Mouse (Mus musculus) forebrain, embryonic 14.5 days (tissue): ENCODE measurements around the gene Cldn6. TPM values are rescaled to one million over a fixed set of nuclear protein-coding genes. Genes with fewer than 3 reads are reported as not detected.

Experiments used
- ATAC-seq: fragments of 200-750 bp; cut with Nextera tagmentation; 2 replicates; pipeline ENCODE4 v1.8.0; 2017; ENCODE audit warnings: mild to moderate bottlenecking, moderate library complexity
- DNase-seq: peaks from one replicate; pipeline ENCODE4 v3.0.0-alpha.2; 2015; ENCODE audit warnings: low spot score
- H3K27ac ChIP-seq: fragments of 300-500 bp; sonication (generic); 2 replicates; pipeline ENCODE4 v1.5.1; 2014; ENCODE audit warnings: low read depth, mild to moderate bottlenecking, control low read depth, low read length, moderate library complexity
- H3K27me3 ChIP-seq: fragments of 300-500 bp; sonication (generic); replicated peaks from 2 replicates; pipeline ENCODE4 v1.6.1; 2014; ENCODE audit warnings: low read length, control low read depth, mixed read lengths; ENCODE audit not compliant: control insufficient read depth, insufficient read depth
- H3K36me3 ChIP-seq: fragments of 300-500 bp; sonication (generic); 2 replicates; pipeline ENCODE4 v1.6.1; 2014; ENCODE audit warnings: low read length, control low read depth; ENCODE audit not compliant: control insufficient read depth, insufficient read depth
- H3K4me1 ChIP-seq: fragments of 300-500 bp; sonication (generic); 2 replicates; pipeline ENCODE4 v1.6.1; 2014; ENCODE audit warnings: antibody characterized with exemption, low read length, control low read depth; ENCODE audit not compliant: control insufficient read depth, insufficient read depth
- H3K4me2 ChIP-seq: fragments of 300-500 bp; sonication (generic); 2 replicates; pipeline ENCODE4 v1.6.1; 2014; ENCODE audit warnings: mild to moderate bottlenecking, control low read depth, low read length
- H3K4me3 ChIP-seq: fragments of 300-500 bp; sonication (generic); 2 replicates; pipeline ENCODE4 v1.5.1; 2014; ENCODE audit warnings: low read depth, low read length, control low read depth
- H3K9ac ChIP-seq: fragments of 300-500 bp; sonication (generic); 2 replicates; pipeline ENCODE4 v1.6.1; 2014; ENCODE audit warnings: mild to moderate bottlenecking, low read length, control low read depth, moderate library complexity
- H3K9me3 ChIP-seq: fragments of 300-500 bp; sonication (generic); replicated peaks from 2 replicates; pipeline ENCODE4 v1.6.1; 2016; ENCODE audit warnings: low read length, control low read depth, mixed read lengths; ENCODE audit not compliant: control insufficient read depth
- WGBS: fragments of 180-500 bp; shearing (Covaris S2); extraction: QIAGEN DNeasy Blood & Tissue Kit; methylation state at CpG from one replicate; pipeline ENCODE4 v1.1.7; 2014; 5-methylcytosine and 5-hydroxymethylcytosine counted together
- polyA plus RNA-seq: library from polyadenylated mRNA; unstranded; fragments of >200 nt; fragmentation: Nextera tagmentation; extraction: Ambion mirVana; gene quantifications from 2 replicates; pipeline ENCODE4 v1.2.1, GENCODE M21; 2014

Gene Cldn6
- polyA plus RNA-seq, 1 experiment from 2014 or later, result 0.24 TPM

GRCm38 (mm10) chr17:23725477-23725876 lies 46.4 kb downstream of the Cldn6 start:
- Histone ChIP-seq H3K4me1 (peaks cover 11% of the 10 kb centered on the region; the same call in 1 of the 2 replicates), H3K36me3 (no peaks in the 10 kb centered on the region), H3K4me2 (peak overlapping the region; percentile 82), H3K9ac (peak overlapping the region; percentile 70; the same call in 1 of the 2 replicates), H3K27ac (0 out of 2 replicates have a peak overlapping the region, but pooled peaks have one; percentile 46), H3K27me3 (no peaks in the 10 kb centered on the region), H3K4me3 (peak overlapping the region; percentile 82; the same call in 1 of the 2 replicates), H3K9me3 (no peaks in the 10 kb centered on the region)
- DNase-seq (no peak), ATAC-seq (no peak)
- 71% methylated on average over 4 of the region's 4 CpGs for WGBS

GRCm38 (mm10) chr17:23725999-23726757 lies 47.1 kb downstream of the Cldn6 start, which contains the start of gene Pkmyt1:
Gene Pkmyt1 (plus strand): TSS chr17:23726336.
- H3K4me1 ChIP-seq, result peaks cover 11% of the 10 kb centered on the region; the same call in 1 of the 2 replicates
- ATAC-seq, result peak; percentile 97
- peak within 1 kb of the TSS; percentile 82 for H3K4me2 ChIP-seq
- DNase-seq, result peak; percentile 97
- H3K9me3 ChIP-seq, result no peaks in the 10 kb centered on the region
- peak within 1 kb of the TSS; percentile 82 for H3K4me3 ChIP-seq
- H3K27ac ChIP-seq, result peak within 1 kb of the TSS; percentile 63; the same call in 1 of the 2 replicates
- peak within 1 kb of the TSS; percentile 70 for H3K9ac ChIP-seq
- H3K27me3 ChIP-seq, result no peaks in the 10 kb centered on the region
- 2% methylated on average over 67 of the region's 73 CpGs for WGBS
- no peaks in the 10 kb centered on the region for H3K36me3 ChIP-seq

- Histone ChIP-seq H3K9ac (peak overlapping the region; percentile 70), H3K9me3 (no peaks in the 10 kb centered on the region), H3K27me3 (no peaks in the 10 kb centered on the region), H3K27ac (peak overlapping the region; percentile 63; the same call in 1 of the 2 replicates), H3K4me3 (peak overlapping the region; percentile 82), H3K4me2 (peak overlapping the region; percentile 82), H3K4me1 (peaks cover 11% of the 10 kb centered on the region; the same call in 1 of the 2 replicates), H3K36me3 (no peaks in the 10 kb centered on the region)
- WGBS, result under 1% methylated on average over 19 of the region's 20 CpGs
- ATAC-seq, result peak; percentile 79
- peak; percentile 70 for DNase-seq
These were observed 47.7 kb downstream of the Cldn6 start for GRCm38 (mm10) chr17:23726758-23727142.

GRCm38 (mm10) chr17:23730441-23730840 lies 51.4 kb downstream of the Cldn6 start:
- no peaks in the 10 kb centered on the region for H3K27me3 ChIP-seq
- 79% methylated on average over 1 of the region's 1 CpGs for WGBS
- ATAC-seq, result no peak

More at GRCm38 (mm10) chr17:23730441-23730840, 51.4 kb downstream of the Cldn6 start:
- peaks cover 11% of the 10 kb centered on the region; the same call in 1 of the 2 replicates for H3K4me1 ChIP-seq
- H3K36me3 ChIP-seq, result peaks cover 3% of the 10 kb centered on the region
- H3K4me3 ChIP-seq, result no peak overlapping the region
- no peaks in the 10 kb centered on the region for H3K9me3 ChIP-seq
- no peak overlapping the region for H3K4me2 ChIP-seq
- no peak overlapping the region for H3K27ac ChIP-seq
- no peak overlapping the region for H3K9ac ChIP-seq
- no peak for DNase-seq

Other genes starting within 250 kb of the Cldn6 start
- gene Vmn2r117, start 199.6 kb upstream of the Cldn6 start, polyA plus RNA-seq, result not detected in 2 replicates
- 17.6 and 20.9 TPM in 2 replicates for gene Zfp213, start 115.0 kb upstream of the Cldn6 start, polyA plus RNA-seq
- gene Zfp13, start 79.8 kb upstream of the Cldn6 start, polyA plus RNA-seq, result 24.1 and 26.0 TPM in 2 replicates
- gene Zscan10, start 78.4 kb upstream of the Cldn6 start, polyA plus RNA-seq, result not detected in 2 replicates
- 0.62 and 0.90 TPM in 2 replicates for gene Mmp25, start 34.0 kb upstream of the Cldn6 start, polyA plus RNA-seq
- not detected in 2 replicates for gene Bicdl2, start 18.7 kb upstream of the Cldn6 start, polyA plus RNA-seq
- 107 and 112 TPM in 2 replicates for gene Hcfc1r1, start 5.7 kb upstream of the Cldn6 start, polyA plus RNA-seq
- gene Thoc6, start 5.4 kb upstream of the Cldn6 start, polyA plus RNA-seq, result 43.8 and 45.9 TPM in 2 replicates
- 2.6 and 2.9 TPM in 2 replicates for gene Tnfrsf12a, start 1.8 kb upstream of the Cldn6 start, polyA plus RNA-seq
- 1.6 and 2.3 TPM in 2 replicates for gene Cldn9, start 4.8 kb downstream of the Cldn6 start, polyA plus RNA-seq
- gene 1520401A03Rik, start 43.5 kb downstream of the Cldn6 start, polyA plus RNA-seq, result not detected in 2 replicates
- gene Pkmyt1, start 47.1 kb downstream of the Cldn6 start, polyA plus RNA-seq, result 18.0 and 23.1 TPM in 2 replicates
- 31.9 and 38.3 TPM in 2 replicates for gene Paqr4, start 61.6 kb downstream of the Cldn6 start, polyA plus RNA-seq
- 0.23 and 0.25 TPM in 2 replicates for gene Kremen2, start 66.6 kb downstream of the Cldn6 start, polyA plus RNA-seq
- 129 and 143 TPM in 2 replicates for gene Flywch1, start 92.4 kb downstream of the Cldn6 start, polyA plus RNA-seq
- gene Flywch2, start 106.8 kb downstream of the Cldn6 start, polyA plus RNA-seq, result 36.9 and 44.2 TPM in 2 replicates
- gene Srrm2, start 111.3 kb downstream of the Cldn6 start, polyA plus RNA-seq, result 226 and 339 TPM in 2 replicates
- 1,202 and 1,508 TPM in 2 replicates for gene Elob, start 149.9 kb downstream of the Cldn6 start, polyA plus RNA-seq
- gene Prss33, start 156.8 kb downstream of the Cldn6 start, polyA plus RNA-seq, result not detected in 2 replicates
- not detected in 2 replicates for gene Prss32, start 164.6 kb downstream of the Cldn6 start, polyA plus RNA-seq
- gene Prss41, start 164.9 kb downstream of the Cldn6 start, polyA plus RNA-seq, result 0.31 and 0.66 TPM in 2 replicates
- gene Prss21, start 188.8 kb downstream of the Cldn6 start, polyA plus RNA-seq, result not detected in 2 replicates
- gene Dcpp1, start 201.6 kb downstream of the Cldn6 start, polyA plus RNA-seq, result not detected in 2 replicates
- not detected in 2 replicates for gene Dcpp2, start 201.6 kb downstream of the Cldn6 start, polyA plus RNA-seq
- not detected in 2 replicates for gene Dcpp3, start 238.2 kb downstream of the Cldn6 start, polyA plus RNA-seq